Mouse (Mus musculus) liver, embryonic 14.5 days (tissue): ENCODE data around the gene 1700061G19Rik. TPM values are rescaled to one million over a fixed set of nuclear protein-coding genes. Genes with fewer than 3 reads are reported as not detected.

ENCODE experiments used
- ATAC-seq: fragments of 200-750 bp; cut with Nextera tagmentation; 2 replicates; pipeline ENCODE4 v1.8.0; 2017; ENCODE audit warnings: moderate number of reproducible peaks, mild to moderate bottlenecking, moderate library complexity; ENCODE audit not compliant: insufficient read depth
- DNase-seq, 3 experiments: peaks; one replicate each; pipeline ENCODE4 v3.0.0-alpha.2; 2012 to 2013; ENCODE audit warnings: low read depth in 3 of 3, low spot score in 3 of 3
- H3K27ac ChIP-seq: fragments of 300-500 bp; sonication (generic); 2 replicates; pipeline ENCODE4 v1.5.1; 2014; ENCODE audit warnings: moderate library complexity, mild to moderate bottlenecking, control low read depth, inconsistent platforms
- H3K27me3 ChIP-seq: fragments of 300-500 bp; sonication (generic); 2 replicates; pipeline ENCODE4 v1.6.1; 2014; ENCODE audit warnings: mild to moderate bottlenecking, low read length, moderate library complexity; ENCODE audit not compliant: control insufficient read depth, insufficient read depth
- H3K36me3 ChIP-seq: fragments of 300-500 bp; sonication (generic); replicated peaks from 2 replicates; pipeline ENCODE4 v1.6.1; 2014; ENCODE audit warnings: low read depth; ENCODE audit not compliant: control insufficient read depth, insufficient read depth
- H3K4me1 ChIP-seq, 2 experiments: fragments of 200-500 bp in 1 of 2; fragments of 300-500 bp in 1 of 2; sonication (generic) in 1 of 2; replicated peaks; 2 replicates each; pipeline ENCODE4 v1.6.1; 2012 to 2014; ENCODE audit warnings: antibody characterized with exemption in 1 of 2, inconsistent platforms in 1 of 2, low read length in 1 of 2; ENCODE audit not compliant: control insufficient read depth in 2 of 2, insufficient read depth in 2 of 2
- H3K4me2 ChIP-seq: fragments of 300-500 bp; sonication (generic); 2 replicates; pipeline ENCODE4 v1.6.1; 2014; ENCODE audit warnings: low read depth, mild to moderate bottlenecking, control low read depth, moderate library complexity
- H3K4me3 ChIP-seq, 2 experiments: fragments of 200-500 bp in 1 of 2; fragments of 300-500 bp in 1 of 2; sonication (generic) in 1 of 2; 2 replicates each; pipeline ENCODE4 v1.5.1; 2012 to 2014; ENCODE audit warnings: low read depth in 2 of 2, low read length in 2 of 2, mild to moderate bottlenecking in 2 of 2, control low read depth in 1 of 2, inconsistent platforms in 1 of 2, moderate library complexity in 1 of 2; ENCODE audit not compliant: insufficient read depth in 1 of 2
- H3K9ac ChIP-seq: fragments of 300-500 bp; sonication (generic); replicated peaks from 2 replicates; pipeline ENCODE4 v1.6.1; 2014; ENCODE audit warnings: mild to moderate bottlenecking, control low read depth, moderate library complexity
- H3K9me3 ChIP-seq: fragments of 300-500 bp; sonication (generic); 2 replicates; pipeline ENCODE4 v1.6.1; 2016; ENCODE audit warnings: low read length, mixed read lengths; ENCODE audit not compliant: control insufficient read depth
- CTCF ChIP-seq: IDR thresholded peaks from 2 replicates; pipeline ENCODE4 v1.5.1; 2016; ENCODE audit warnings: antibody characterized with exemption, low read depth, control low read depth
- EP300 ChIP-seq: IDR thresholded peaks from 2 replicates; pipeline ENCODE4 v1.6.1; 2016; ENCODE audit warnings: antibody characterized with exemption, low read depth
- WGBS: fragments of 180-500 bp; shearing (Covaris S2); extraction: QIAGEN DNeasy Blood & Tissue Kit; methylation state at CpG from one replicate; pipeline ENCODE4 v1.1.7; 2014; ENCODE audit not compliant: insufficient replicate concordance; 5-methylcytosine and 5-hydroxymethylcytosine counted together
- polyA plus RNA-seq, 2 experiments: library from polyadenylated mRNA; depleted of rRNA in 1 of 2; stranded (reverse) in 1 of 2; unstranded in 1 of 2; fragments of >200 nt; fragmentation: Nextera tagmentation in 1 of 2; extraction: Ambion mirVana in 1 of 2; gene quantifications; 2 replicates each; pipeline versions ENCODE4 v1.2.1 to v1.2.3; 2012 to 2014

1700061G19Rik gene
- polyA plus RNA-seq, 2 experiments: 0.02 to 0.05 TPM

GRCm38 (mm10) chr17:56929101-56929500 is 53.8 kb downstream of the 1700061G19Rik start:
- DNase-seq: no peak

GRCm38 (mm10) chr17:56929530-56929929 is 54.3 kb downstream of the 1700061G19Rik start:
- no peaks in the 10 kb centered on the region for H3K9me3 ChIP-seq
- TF ChIP-seq CTCF: no peak
- TF ChIP-seq EP300: no peak

More at GRCm38 (mm10) chr17:56929101-56929500, 53.8 kb downstream of the 1700061G19Rik start:
- Histone ChIP-seq H3K9me3 (no peaks in the 10 kb centered on the region), H3K9ac (no peak overlapping the region), H3K4me1 (peaks cover under 1 to 14% of the 10 kb centered on the region in 2 experiments; a peak in 3 of 4 replicates), H3K36me3 (no peaks in the 10 kb centered on the region), H3K4me2 (no peak overlapping the region), H3K27ac (no peak overlapping the region), H3K4me3 (no peak overlapping the region), H3K27me3 (no peaks in the 10 kb centered on the region)
- ATAC-seq: no peak
- TF ChIP-seq EP300 (no peak), CTCF (no peak)

GRCm38 (mm10) chr17:56930026-56930425 is 54.7 kb downstream of the 1700061G19Rik start:
- H3K36me3 ChIP-seq: no peaks in the 10 kb centered on the region
- H3K9me3 ChIP-seq: no peaks in the 10 kb centered on the region
- H3K9ac ChIP-seq: no peak overlapping the region
- peaks cover 7 to 19% of the 10 kb centered on the region in 2 experiments for H3K4me1 ChIP-seq
- ATAC-seq (no peak), DNase-seq (no peak)
- no peaks in the 10 kb centered on the region for H3K27me3 ChIP-seq
- no peak overlapping the region for H3K27ac ChIP-seq
- 40% methylated on average over 8 of the region's 8 CpGs for WGBS
- no peak overlapping the region for H3K4me3 ChIP-seq
- no peak for TF ChIP-seq EP300
- no peak; the same call in 1 of the 2 replicates for TF ChIP-seq CTCF
- no peak overlapping the region for H3K4me2 ChIP-seq

More at GRCm38 (mm10) chr17:56929530-56929929, 54.3 kb downstream of the 1700061G19Rik start:
- H3K36me3 ChIP-seq: no peaks in the 10 kb centered on the region
- H3K4me3 ChIP-seq: no peak overlapping the region
- 26% methylated on average over 1 of the region's 1 CpGs for WGBS
- H3K9ac ChIP-seq: no peak overlapping the region
- H3K27ac ChIP-seq: no peak overlapping the region
- peaks cover 4 to 19% of the 10 kb centered on the region in 2 experiments for H3K4me1 ChIP-seq
- ATAC-seq (no peak), DNase-seq (no peak)
- no peaks in the 10 kb centered on the region for H3K27me3 ChIP-seq
- no peak overlapping the region for H3K4me2 ChIP-seq

GRCm38 (mm10) chr17:56933395-56933794 is 58.1 kb downstream of the 1700061G19Rik start:
- DNase-seq (no peak), ATAC-seq (no peak)
- 80% methylated on average over 2 of the region's 2 CpGs for WGBS
- Histone ChIP-seq H3K27me3 (no peaks in the 10 kb centered on the region; the same call in 1 of the 2 replicates), H3K4me3 (no peak overlapping the region), H3K4me1 (peaks cover 11 to 21% of the 10 kb centered on the region in 2 experiments), H3K27ac (no peak overlapping the region), H3K36me3 (no peaks in the 10 kb centered on the region), H3K9me3 (no peaks in the 10 kb centered on the region), H3K9ac (no peak overlapping the region), H3K4me2 (no peak overlapping the region)
- TF ChIP-seq EP300 (no peak), CTCF (no peak)

- ATAC-seq: peak; percentile 69
- Histone ChIP-seq H3K4me3 (peak overlapping the region; percentile 88 to 94), H3K27ac (no peak overlapping the region; the same call in 1 of the 2 replicates), H3K4me2 (peak overlapping the region; percentile 98), H3K9me3 (no peaks in the 10 kb centered on the region), H3K27me3 (no peaks in the 10 kb centered on the region; the same call in 1 of the 2 replicates), H3K4me1 (peaks cover 11% of the 10 kb centered on the region in 2 experiments), H3K9ac (peak overlapping the region; percentile 88), H3K36me3 (no peaks in the 10 kb centered on the region)
- no peak for TF ChIP-seq EP300
- DNase-seq: no peak
- 3% methylated on average over 43 of the region's 45 CpGs for WGBS
Observed at GRCm38 (mm10) chr17:56934545-56935330, 59.5 kb downstream of the 1700061G19Rik start.
